Mouse (Mus musculus) hematopoietic stem cell, adult 5-6 weeks (primary cell): ENCODE results near the gene M1ap. TPM values are rescaled to one million over a fixed set of nuclear protein-coding genes. Genes with fewer than 3 reads are reported as not detected.

Source experiments
- ATAC-seq, 2 experiments: fragments of 125-278 bp in 1 of 2; replicated peaks in 1 of 2; 2 replicates each; pipeline ENCODE4 v1.8.0; 2016 to 2017; ENCODE audit warnings: inconsistent platforms in 2 of 2, mild to moderate bottlenecking in 2 of 2, moderate number of reproducible peaks in 2 of 2, low read depth in 1 of 2, moderate TSS enrichment in 1 of 2; ENCODE audit not compliant: low FRiP score in 2 of 2, poor library complexity in 2 of 2, severe bottlenecking in 2 of 2, insufficient read depth in 1 of 2, low TSS enrichment in 1 of 2
- total RNA-seq: library from RNA; stranded (forward); fragments of 172-1452, 232-1000 nt; gene quantifications from 2 replicates; pipeline ENCODE4 v1.2.3, GENCODE M21; 2017

Gene M1ap
- total RNA-seq, 1 experiment from 2014 or later: 2.6 TPM

- no peak for ATAC-seq
Measured at GRCm38 (mm10) chr6:83043993-83044392, 97.3 kb downstream of the M1ap start.

- peak; percentile 68 to 70 for ATAC-seq
Measured at GRCm38 (mm10) chr6:83044742-83045141, 98.0 kb downstream of the M1ap start.

- ATAC-seq: no peak
Measured at GRCm38 (mm10) chr6:83049367-83049766, 102.7 kb downstream of the M1ap start.

GRCm38 (mm10) chr6:83053136-83053960, 106.6 kb downstream of the M1ap start:
- ATAC-seq: peak; percentile 17 to 30; a peak in 2 of 4 replicates

GRCm38 (mm10) chr6:83054074-83054851, 107.6 kb downstream of the M1ap start, which contains the start of gene Aup1:
TSS of gene Aup1 (plus strand) at chr6:83054521.
- peak; percentile 86 to 91 for ATAC-seq

GRCm38 (mm10) chr6:83054871-83055431, 108.2 kb downstream of the M1ap start, which contains the start of gene Htra2:
TSS of gene Htra2 (minus strand) at chr6:83055273.
- ATAC-seq: peak in 1 of 2 experiments; percentile 2; a peak in 1 of 4 replicates

GRCm38 (mm10) chr6:83057790-83058189, 111.1 kb downstream of the M1ap start, which contains the start of gene Dqx1:
TSS of gene Dqx1 (plus strand) at chr6:83057844.
- no peak for ATAC-seq

- no peak for ATAC-seq
Measured at GRCm38 (mm10) chr6:83058725-83059124, 112.0 kb downstream of the M1ap start.

GRCm38 (mm10) chr6:83065995-83066394, 119.3 kb downstream of the M1ap start:
- no peak for ATAC-seq

- no peak for ATAC-seq
Measured at GRCm38 (mm10) chr6:83066441-83066840, 119.7 kb downstream of the M1ap start.

- ATAC-seq: no peak
Measured at GRCm38 (mm10) chr6:83068221-83068620, 121.5 kb downstream of the M1ap start.

GRCm38 (mm10) chr6:83068706-83069487, 122.2 kb downstream of the M1ap start:
- no peak for ATAC-seq

- ATAC-seq: no peak
Measured at GRCm38 (mm10) chr6:83069488-83070246, 123.0 kb downstream of the M1ap start.

GRCm38 (mm10) chr6:83070247-83070310, 123.4 kb downstream of the M1ap start, which contains the start of gene Tlx2:
TSS of gene Tlx2 (minus strand) at chr6:83070293.
- ATAC-seq: no peak

- no peak for ATAC-seq
Measured at GRCm38 (mm10) chr6:83070311-83071219, 123.9 kb downstream of the M1ap start.

GRCm38 (mm10) chr6:83071220-83071619, 124.5 kb downstream of the M1ap start:
- ATAC-seq: no peak
